Mouse (Mus musculus) frontal cortex, postnatal 36 days (tissue): ENCODE measurements at regions not wholly inside any gene's neighbourhood (a gene's known extent, or its start where the extent isn't known, plus 50 kb on each side); places are given as distances from the start of the nearest gene placed in this dataset.

ENCODE experiments used
- DNase-seq, 2 experiments: peaks; one replicate each; pipeline ENCODE4 v3.0.0; 2022; ENCODE audit warnings: low spot score in 2 of 2

DNA sequence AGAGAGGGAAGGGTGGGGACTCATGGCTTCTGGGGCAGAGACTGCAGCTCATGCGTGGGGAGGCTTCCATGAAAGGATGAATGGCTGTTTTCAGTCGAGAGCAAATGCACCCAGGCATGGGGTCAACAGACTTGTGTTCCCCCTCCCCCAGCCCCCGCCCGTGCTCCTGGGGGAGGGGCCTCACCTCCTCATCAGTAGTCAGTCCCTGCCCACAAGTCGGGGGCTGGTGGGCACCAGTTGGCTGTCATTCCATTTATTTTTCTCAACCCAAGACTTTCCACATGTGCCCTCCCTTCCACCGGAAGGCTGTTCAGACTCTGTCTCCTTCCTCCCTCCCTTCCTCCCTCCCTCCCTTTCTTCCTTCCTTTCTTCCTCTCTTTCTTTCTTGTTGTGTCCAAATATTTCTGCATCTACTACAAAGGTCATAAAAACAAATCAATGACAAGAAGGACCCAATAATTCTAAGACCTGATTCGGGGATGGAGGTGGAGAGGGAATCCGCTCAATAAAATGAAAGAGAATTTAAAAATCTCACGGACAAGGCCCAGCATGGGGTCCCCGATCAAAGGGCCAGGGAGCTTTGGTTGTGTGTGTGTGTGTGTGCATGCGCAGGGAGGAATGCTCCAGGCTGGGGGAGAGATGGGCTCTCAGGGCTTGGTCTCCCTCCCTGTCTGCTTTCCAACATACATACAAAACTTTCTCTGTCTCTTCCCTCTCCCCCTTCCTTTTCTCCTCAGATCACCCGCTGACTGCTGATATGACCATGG is 57.7 kb downstream of the Rpl14 start:
- DNase-seq, result no peak

GRCm38 (mm10) chr9:120629609-120630008 is 58.4 kb downstream of the Rpl14 start:
- no peak for DNase-seq

GRCm38 (mm10) chr9:120632821-120633220 is 61.6 kb downstream of the Rpl14 start:
- DNase-seq, result peak; percentile 46 to 71

GRCm38 (mm10) chr9:120642656-120643055 is 71.4 kb downstream of the Rpl14 start:
- no peak for DNase-seq

DNA sequence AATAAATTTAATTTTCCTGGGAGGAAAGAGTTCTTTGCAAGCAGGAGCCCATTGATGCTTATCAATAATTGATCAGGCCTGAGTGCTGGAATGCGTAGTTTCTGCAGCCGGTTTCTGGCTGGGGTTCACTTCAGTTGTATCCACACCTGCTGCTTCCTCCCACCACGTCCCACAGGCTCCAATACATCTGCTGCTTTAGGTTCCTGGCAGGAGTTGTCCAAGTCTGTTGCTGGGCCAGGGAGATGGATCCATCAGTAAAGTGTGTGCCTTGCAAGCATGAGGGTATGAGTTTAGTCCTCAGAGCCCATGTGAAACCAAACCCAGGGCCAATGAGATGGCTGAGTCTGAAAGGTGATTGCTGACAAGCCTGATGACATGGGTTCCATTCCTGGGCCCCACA is 72.1 kb downstream of the Rpl14 start:
- no peak for DNase-seq

DNA sequence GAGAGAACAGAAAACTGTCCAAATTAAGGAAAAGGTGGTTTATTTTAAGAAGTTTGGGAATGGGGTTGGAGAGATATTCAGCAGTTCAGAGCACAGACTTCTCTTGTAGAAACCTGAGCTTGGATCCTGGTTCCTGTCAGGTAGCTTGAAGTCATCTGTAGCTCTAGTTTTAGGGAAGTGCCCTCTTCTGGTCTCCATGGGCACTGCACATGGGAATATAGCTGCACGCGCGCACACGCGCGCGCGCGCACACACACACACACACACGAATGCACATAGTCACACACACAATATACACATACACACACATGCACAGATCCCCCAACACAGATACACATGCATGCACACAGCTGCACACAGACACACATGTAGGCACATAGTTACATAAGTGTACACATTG is 74.5 kb downstream of the Rpl14 start:
- no peak for DNase-seq

GRCm38 (mm10) chr9:120646806-120647667 is 75.8 kb downstream of the Rpl14 start:
- no peak for DNase-seq

DNA sequence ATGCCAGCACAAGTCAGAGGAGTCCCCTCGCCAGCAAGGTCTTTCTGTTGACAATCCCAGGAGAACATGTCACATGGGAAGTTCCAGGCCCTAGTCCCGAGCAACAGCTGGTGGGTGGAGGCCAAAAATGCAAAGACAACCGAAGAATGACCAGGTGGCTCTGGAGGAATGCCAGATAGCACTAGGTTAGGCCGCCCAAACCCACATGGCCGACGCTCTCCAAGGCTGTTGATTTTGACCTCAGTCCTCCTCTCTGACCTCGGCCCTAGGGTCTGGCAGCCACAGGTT is 76.4 kb downstream of the Rpl14 start:
- DNase-seq, result no peak

- DNase-seq, result no peak
These were observed 81.5 kb downstream of the Rpl14 start for GRCm38 (mm10) chr9:120652733-120653132.

- DNase-seq, result no peak
These were observed 81.9 kb downstream of the Rpl14 start for GRCm38 (mm10) chr9:120653170-120653569.

GRCm38 (mm10) chr9:120654736-120655135 is 83.5 kb downstream of the Rpl14 start:
- DNase-seq, result no peak

- DNase-seq, result no peak
These were observed 85.7 kb downstream of the Rpl14 start for GRCm38 (mm10) chr9:120656976-120657375.

GRCm38 (mm10) chr9:120657786-120658185 is 86.5 kb downstream of the Rpl14 start:
- DNase-seq, result no peak

DNA sequence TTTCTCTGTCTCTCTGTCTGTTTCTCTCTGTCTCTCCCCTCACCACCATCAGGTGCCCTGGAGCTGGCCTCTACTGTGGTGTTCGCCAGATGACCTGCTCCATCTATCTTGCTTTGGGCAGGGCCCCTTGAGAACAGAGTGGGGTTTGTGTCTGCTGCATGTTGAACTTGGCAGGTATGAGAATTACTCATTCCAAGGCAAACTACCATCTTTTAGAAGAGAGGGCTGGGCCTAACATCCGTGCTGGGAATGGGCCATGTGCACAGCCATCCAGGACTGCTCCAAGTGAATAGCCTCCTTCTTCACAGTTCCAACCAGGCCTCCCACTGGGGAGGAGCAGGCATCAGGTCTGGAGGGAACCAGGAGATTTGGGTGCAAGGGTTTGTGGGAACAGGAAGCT is 87.3 kb downstream of the Rpl14 start:
- DNase-seq, result no peak

GRCm38 (mm10) chr9:120661226-120661625 is 90.0 kb downstream of the Rpl14 start:
- no peak for DNase-seq

- DNase-seq, result no peak
These were observed 90.5 kb downstream of the Rpl14 start for GRCm38 (mm10) chr9:120661641-120662227.

DNA sequence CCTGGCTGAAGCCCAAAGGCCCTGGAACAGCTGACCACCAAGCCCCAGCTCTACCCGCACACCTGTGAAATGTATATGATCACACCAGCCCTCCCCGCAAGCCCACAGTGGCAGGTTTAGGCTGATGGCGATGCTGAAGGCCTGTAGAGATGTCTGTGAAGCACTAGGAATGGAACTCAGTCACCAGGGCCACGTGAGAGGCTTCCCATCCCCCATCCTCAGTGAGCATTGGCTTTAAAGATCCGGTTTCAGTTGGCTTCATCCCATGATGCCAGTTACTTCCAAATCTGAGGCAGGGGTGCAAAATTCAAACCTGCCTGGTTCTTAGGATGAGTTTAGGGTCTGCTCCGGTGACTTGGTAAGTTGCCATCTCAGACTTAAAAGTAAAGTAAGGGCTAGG is 91.9 kb downstream of the Rpl14 start:
- DNase-seq, result no peak

- no peak for DNase-seq
These were observed 92.8 kb downstream of the Rpl14 start for GRCm38 (mm10) chr9:120664086-120664485.

GRCm38 (mm10) chr9:120672452-120672851 is 101.2 kb downstream of the Rpl14 start:
- DNase-seq, result peak; percentile 44 to 58

- DNase-seq, result no peak
These were observed 103.6 kb downstream of the Rpl14 start for GRCm38 (mm10) chr9:120674855-120675254.

DNA sequence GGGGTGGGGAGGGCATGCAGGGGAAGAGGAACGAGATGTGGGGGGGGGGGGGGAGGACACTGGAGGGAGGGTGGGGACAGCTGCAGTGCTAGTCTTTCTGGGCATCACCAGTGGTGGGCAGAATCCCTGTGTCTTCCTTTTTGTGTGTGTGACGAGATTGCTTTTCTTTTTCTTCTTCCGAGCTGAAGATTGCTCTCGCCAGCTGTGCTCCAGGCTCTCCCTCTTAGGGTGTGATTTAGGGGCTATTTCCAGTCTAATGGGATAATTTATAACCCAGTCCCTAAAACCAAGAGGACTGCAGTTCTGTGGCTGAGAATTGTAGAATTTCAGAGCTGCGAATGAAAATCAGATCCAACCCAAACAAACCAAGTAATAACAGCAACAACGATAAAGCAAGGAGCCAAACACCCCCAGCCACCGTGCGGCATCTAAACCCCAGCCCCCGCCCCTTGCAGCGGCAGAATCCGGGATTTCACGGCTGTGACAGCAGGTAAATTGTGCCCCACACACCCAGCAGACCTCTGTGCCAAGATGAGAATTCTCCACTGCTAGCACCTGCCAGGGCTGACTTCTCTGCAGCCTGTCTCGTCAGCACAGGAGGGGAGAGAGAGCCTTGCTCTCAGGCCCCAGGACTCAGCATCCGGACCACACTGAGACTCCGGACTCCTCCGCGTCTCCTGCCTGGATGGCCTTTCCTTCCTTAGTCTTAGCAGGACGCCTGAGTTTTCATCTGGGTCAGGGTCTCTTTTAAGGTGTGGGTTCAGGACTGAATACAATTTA is 104.3 kb downstream of the Rpl14 start:
- no peak for DNase-seq

- no peak for DNase-seq
These were observed 105.1 kb downstream of the Rpl14 start for GRCm38 (mm10) chr9:120676301-120676700.
